Mouse (Mus musculus) ES-Bruce4 (cell line): ENCODE results near the gene Samd11.

Experiments used
- CTCF ChIP-seq: IDR thresholded peaks from one replicate; pipeline ENCODE4 v1.8.1; 2011; ENCODE audit warnings: low read depth, low read length
- POLR2A ChIP-seq: IDR thresholded peaks from one replicate; pipeline ENCODE4 v1.8.1; 2011; ENCODE audit warnings: low read length; ENCODE audit not compliant: insufficient read depth

DNA sequence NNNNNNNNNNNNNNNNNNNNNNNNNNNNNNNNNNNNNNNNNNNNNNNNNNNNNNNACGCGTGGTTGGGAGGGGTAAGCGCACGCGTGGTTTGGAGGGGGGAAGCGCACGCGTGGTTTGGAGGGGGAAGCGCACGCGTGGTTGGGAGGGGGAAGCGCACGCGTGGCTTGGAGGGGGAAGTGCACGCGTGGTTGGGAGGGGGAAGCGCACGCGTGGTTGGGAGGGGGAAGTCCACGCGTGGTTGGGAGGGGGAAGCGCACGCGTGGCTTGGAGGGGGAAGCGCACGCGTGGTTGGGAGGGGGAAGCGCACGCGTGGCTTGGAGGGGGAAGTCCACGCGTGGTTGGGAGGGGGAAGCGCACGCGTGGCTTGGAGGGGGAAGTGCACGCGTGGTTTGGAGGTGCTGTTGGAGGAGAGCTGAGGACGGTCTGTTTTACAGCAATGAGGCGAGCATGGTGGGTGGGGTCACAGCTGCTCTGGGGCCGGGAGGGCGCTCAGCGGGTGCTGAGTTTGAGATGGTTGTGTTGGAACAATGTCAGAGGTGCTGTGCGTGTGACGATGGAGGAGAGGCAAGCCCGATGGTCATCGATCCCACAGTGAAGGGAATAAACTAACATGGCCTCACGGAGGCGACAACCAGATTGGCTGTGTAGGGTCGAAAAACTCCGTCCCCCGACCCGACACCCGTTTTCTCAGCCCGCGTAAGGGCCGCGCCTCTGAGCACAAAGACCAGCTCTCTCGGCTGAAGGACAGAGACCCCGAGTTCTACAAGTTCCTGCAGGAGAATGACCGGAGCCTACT, 18.6 kb downstream of the Samd11 start:
- TF ChIP-seq POLR2A (no peak), CTCF (no peak)
